Mouse (Mus musculus) lung, adult 18-20 months (tissue): Measurements from ENCODE around the gene Ccdc130.

ENCODE experiments used
- DNase-seq, 2 experiments: peaks; one replicate each; pipeline ENCODE4 v3.0.0; 2022; ENCODE audit warnings: mixed read lengths in 2 of 2

The Ccdc130 gene

GRCm38 (mm10) chr8:84236998-84237473 is 33.1 kb downstream of the Ccdc130 start, which contains the start of gene Zswim4:
Zswim4 (minus strand) TSS chr8:84237055.
- DNase-seq, result peak; percentile 99

DNA sequence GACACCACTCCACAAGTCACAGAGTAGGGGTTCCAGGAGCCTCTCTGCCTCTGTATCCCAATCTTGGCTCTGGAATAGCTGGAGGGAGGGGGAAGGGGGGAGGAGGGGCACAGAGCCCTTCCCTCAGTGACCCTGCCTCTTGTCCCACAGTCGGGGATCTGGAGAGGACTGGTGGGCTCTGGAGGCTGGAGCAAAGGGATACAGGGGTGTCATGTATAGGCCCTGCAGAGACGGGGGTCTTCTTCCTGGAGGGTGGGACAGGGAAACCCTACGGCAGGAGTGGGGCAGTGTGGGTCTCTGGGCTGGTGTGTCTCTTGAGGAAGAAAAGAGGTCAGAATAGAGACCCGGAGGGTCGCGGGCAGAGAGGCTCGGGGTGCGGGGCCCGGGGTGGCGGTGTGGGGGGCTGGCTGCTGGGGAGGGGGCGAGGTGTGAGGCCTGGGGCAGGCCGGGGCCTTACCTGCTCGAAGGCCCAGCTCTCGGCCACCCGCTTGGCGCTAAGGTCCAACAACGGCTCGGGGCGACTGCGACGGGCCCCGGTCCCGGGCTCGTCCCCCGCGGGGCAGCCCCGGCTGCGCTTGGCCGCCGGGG is 33.7 kb downstream of the Ccdc130 start:
- DNase-seq, result no peak

GRCm38 (mm10) chr8:84235746-84236409 is 34.3 kb downstream of the Ccdc130 start:
- DNase-seq, result no peak

DNA sequence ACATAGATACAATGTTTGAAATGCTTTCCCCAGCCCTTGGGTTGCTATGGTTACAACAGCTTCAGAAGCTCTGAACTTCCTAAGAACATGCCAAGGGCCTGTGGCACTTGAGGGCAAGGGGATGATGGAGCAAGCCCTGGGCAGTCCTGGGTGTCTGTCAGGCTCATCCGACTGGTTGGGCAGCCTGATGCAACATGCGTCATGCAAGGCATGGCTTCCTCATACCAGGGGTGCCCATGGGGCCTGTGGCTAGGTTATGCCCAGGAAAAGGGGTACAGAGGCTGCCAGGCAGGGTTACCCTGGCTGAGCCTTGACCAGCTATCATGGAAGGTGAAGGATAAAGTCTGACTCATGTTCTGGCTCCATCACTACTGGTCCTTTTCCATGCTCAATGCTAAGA is 37.1 kb downstream of the Ccdc130 start:
- DNase-seq, result peak in 1 of 2 experiments; percentile 53

DNA sequence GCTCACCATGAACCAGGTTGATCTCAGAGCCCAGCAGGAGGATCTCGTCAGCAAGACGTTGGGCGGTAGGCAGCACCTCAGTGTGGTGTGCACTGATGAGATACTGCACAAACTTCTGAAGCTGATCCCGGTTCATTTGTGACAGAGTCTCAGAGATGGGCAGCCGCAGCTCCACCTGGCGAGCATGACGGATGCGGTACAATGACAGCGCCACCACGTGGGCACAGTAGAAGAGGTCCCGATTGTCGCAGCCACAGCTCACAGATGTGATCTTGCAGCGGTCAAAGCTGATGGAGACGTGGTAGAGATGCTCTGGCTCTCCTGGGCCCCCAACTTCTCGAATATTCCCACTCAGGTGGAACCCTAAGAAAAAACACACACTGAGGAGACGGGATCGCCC is 39.4 kb downstream of the Ccdc130 start:
- DNase-seq, result no peak

DNA sequence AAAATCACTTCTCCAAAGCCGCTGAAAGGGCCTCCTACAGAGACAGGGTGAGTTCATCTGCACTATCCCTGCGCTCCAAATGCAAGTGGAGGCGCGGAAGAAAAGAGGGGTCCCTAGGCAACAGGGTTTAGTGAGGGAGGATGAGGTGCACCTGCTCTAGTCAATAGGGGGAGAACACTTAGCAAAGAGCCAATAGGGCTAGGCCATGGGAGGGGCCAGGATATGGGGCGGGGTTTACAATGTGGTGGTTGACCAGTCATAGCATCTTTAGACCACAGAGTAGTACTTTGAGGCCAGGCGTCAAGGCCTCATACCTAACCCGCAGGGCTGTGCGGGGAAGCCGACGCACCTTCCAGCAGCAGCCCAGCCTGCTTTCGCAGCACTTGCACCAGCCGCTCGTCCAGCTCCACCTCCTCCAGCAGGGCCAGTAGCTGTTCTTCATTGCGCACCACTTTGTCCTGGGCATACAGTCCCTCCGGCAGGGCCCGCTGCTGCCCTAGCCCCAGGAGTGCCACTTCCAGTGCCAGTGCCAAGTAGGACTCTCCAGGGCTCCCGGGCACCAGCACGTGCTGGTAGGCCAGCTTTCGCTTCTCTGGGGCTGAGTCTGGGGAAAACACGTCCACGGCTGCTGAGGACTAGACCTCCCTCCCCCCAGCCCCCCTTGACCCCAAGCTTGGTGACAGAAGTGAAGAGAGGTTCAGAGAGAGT is 46.7 kb downstream of the Ccdc130 start:
- no peak for DNase-seq

DNA sequence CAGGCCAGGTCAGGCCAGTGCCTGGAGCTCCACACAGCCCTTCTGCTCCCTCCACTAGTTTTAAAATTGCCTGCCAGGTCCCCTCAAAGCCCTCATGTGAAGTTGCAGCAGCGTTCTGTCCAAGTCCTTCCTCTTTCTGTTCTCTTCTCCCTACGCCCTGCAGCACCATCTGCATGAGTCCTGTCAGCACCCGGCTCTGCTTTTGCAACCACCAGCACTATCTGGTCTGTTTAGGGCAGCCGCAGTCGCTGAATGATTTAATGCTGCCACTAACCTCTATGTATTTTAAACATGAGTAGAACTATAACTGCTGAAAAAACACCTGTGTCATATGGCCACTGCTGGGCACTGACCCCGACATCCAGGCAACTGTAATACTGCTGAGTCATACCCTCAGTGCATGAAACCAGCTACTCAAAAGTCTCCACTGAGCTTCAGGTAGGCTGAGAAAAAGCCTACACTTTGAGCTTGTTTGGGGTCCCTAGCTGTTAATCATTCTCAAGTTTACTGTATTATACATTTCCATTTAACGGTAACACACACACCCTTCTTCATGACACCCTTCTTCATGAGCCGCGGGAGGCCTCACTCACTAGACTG is 47.5 kb downstream of the Ccdc130 start:
- no peak for DNase-seq

GRCm38 (mm10) chr8:84220105-84220504 is 50.1 kb downstream of the Ccdc130 start:
- DNase-seq, result no peak

- DNase-seq, result no peak
Observed at GRCm38 (mm10) chr8:84218143-84218542, 52.0 kb downstream of the Ccdc130 start.

- DNase-seq, result no peak
Observed at GRCm38 (mm10) chr8:84217206-84217605, 53.0 kb downstream of the Ccdc130 start.

- DNase-seq, result no peak
Observed at GRCm38 (mm10) chr8:84213277-84213676, 56.9 kb downstream of the Ccdc130 start.

DNA sequence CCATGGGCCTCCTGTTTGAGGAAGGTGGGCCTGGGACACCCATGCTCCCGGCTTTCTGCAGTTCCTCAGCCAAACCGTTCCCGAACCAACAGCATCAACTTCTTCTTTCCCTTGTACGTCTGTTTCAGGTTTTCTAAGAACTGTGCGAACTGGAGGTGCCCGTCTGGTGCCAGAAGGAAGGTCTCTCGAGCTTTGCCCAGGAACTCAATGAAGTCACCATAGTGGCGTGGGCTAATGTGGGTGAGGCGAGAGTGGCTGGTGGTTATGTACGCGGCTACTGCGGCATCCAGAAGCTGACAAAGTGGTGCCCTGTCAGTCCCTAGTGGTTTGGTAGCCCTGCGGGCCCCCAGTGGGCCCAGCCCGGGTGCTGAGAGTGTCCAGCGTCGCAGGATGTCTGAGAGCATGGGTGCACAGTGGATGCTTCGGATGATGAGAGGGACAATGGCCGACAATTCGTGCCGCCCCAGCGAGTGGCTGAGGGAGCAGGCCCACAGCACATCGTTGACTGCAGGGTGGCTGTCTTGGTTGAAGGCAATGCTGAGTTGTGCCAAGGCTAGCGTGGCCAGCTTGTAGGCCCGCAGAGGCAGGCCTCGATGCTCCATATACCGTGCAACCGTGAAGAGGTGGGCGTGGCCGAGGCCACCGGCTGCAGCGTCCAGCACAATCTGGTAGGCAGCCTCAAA is 58.2 kb downstream of the Ccdc130 start:
- DNase-seq, result peak in 1 of 2 experiments; percentile 31

- no peak for DNase-seq
Observed at GRCm38 (mm10) chr8:84211202-84211601, 59.0 kb downstream of the Ccdc130 start.

GRCm38 (mm10) chr8:84210167-84210791 is 59.9 kb downstream of the Ccdc130 start:
- peak; percentile 68 to 76 for DNase-seq

- DNase-seq, result no peak
Observed at GRCm38 (mm10) chr8:84208381-84209380, 61.5 kb downstream of the Ccdc130 start.

- DNase-seq, result peak; percentile 85
Observed at GRCm38 (mm10) chr8:84207811-84208210, 62.4 kb downstream of the Ccdc130 start.
